Mouse (Mus musculus) heart, postnatal 0 days (tissue): ENCODE measurements at regions not wholly inside any gene's neighbourhood (a gene's known extent, or its start where the extent isn't known, plus 50 kb on each side); places are given as distances from the start of the nearest gene placed in this dataset.

ENCODE experiments used
- ATAC-seq: fragments of 200-750 bp; cut with Nextera tagmentation; 2 replicates; pipeline ENCODE4 v1.8.0; 2017; ENCODE audit warnings: low read depth, moderate number of reproducible peaks, moderate library complexity; ENCODE audit not compliant: insufficient read depth
- DNase-seq: peaks from one replicate; pipeline ENCODE4 v3.0.0-alpha.2; 2016; ENCODE audit warnings: low spot score
- H3K27ac ChIP-seq: fragments of 300-500 bp; sonication (generic); 2 replicates; pipeline ENCODE4 v1.5.1; 2014; ENCODE audit warnings: low read depth, mild to moderate bottlenecking
- H3K27me3 ChIP-seq: fragments of 300-500 bp; sonication (generic); 2 replicates; pipeline ENCODE4 v1.6.1; 2014; ENCODE audit warnings: low read length, mixed read lengths; ENCODE audit not compliant: control insufficient read depth, insufficient read depth
- H3K36me3 ChIP-seq: fragments of 300-500 bp; sonication (generic); replicated peaks from 2 replicates; pipeline ENCODE4 v1.6.1; 2014; ENCODE audit warnings: low read length, mixed read lengths; ENCODE audit not compliant: control insufficient read depth, insufficient read depth
- H3K4me1 ChIP-seq: fragments of 300-500 bp; sonication (generic); 2 replicates; pipeline ENCODE4 v1.6.1; 2014; ENCODE audit warnings: antibody characterized with exemption; ENCODE audit not compliant: control insufficient read depth, insufficient read depth
- H3K4me2 ChIP-seq: fragments of 300-500 bp; sonication (generic); 2 replicates; pipeline ENCODE4 v1.6.1; 2014; ENCODE audit warnings: low read depth, mild to moderate bottlenecking, low read length, moderate library complexity
- H3K4me3 ChIP-seq: fragments of 300-500 bp; sonication (generic); 2 replicates; pipeline ENCODE4 v1.5.1; 2014; ENCODE audit warnings: low read depth, low read length
- H3K9ac ChIP-seq: fragments of 300-500 bp; sonication (generic); replicated peaks from 2 replicates; pipeline ENCODE4 v1.6.1; 2014; ENCODE audit warnings: low read depth, low read length, mixed read lengths
- H3K9me3 ChIP-seq: fragments of 300-500 bp; sonication (generic); replicated peaks from 2 replicates; pipeline ENCODE4 v1.6.1; 2016; ENCODE audit warnings: low read length; ENCODE audit not compliant: control insufficient read depth
- CTCF ChIP-seq: IDR thresholded peaks from 2 replicates; pipeline ENCODE4 v1.5.1; 2016; ENCODE audit warnings: antibody characterized with exemption, control low read depth, low read depth
- EP300 ChIP-seq: IDR thresholded peaks from 2 replicates; pipeline ENCODE4 v1.6.1; 2016; ENCODE audit warnings: antibody characterized with exemption, low read depth
- WGBS: fragments of 180-500 bp; shearing (Covaris S2); extraction: QIAGEN DNeasy Blood & Tissue Kit; methylation state at CpG from one replicate; pipeline ENCODE4 v1.1.7; 2014; 5-methylcytosine and 5-hydroxymethylcytosine counted together

DNA sequence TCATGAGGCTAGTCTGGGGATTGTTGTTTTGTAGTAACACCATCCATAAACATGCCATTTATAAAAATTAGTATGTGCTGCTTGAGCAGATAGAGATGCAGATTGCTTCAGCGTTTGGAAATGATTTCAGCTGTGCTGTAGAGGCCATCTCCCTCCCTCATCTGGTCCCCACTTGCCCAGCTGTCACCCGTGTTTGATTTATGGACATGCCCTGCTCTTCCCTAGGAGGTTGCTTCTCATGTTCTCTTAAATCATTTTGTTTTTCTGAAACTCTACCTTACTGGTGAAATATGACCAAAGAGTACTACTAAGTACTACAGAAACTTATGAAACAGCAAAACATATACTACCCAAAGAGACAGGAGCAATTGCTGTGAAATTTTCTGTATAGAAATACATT, 284.7 kb upstream of the N6amt1 start:
- Histone ChIP-seq H3K9me3 (no peaks in the 10 kb centered on the region), H3K36me3 (no peaks in the 10 kb centered on the region), H3K4me2 (no peak overlapping the region), H3K9ac (no peak overlapping the region), H3K27ac (no peak overlapping the region), H3K4me1 (no peaks in the 10 kb centered on the region), H3K4me3 (no peak overlapping the region), H3K27me3 (no peaks in the 10 kb centered on the region)
- TF ChIP-seq CTCF (no peak), EP300 (no peak)
- DNase-seq: no peak
- 61% methylated on average over 2 of the region's 2 CpGs for WGBS
- ATAC-seq: no peak

DNA sequence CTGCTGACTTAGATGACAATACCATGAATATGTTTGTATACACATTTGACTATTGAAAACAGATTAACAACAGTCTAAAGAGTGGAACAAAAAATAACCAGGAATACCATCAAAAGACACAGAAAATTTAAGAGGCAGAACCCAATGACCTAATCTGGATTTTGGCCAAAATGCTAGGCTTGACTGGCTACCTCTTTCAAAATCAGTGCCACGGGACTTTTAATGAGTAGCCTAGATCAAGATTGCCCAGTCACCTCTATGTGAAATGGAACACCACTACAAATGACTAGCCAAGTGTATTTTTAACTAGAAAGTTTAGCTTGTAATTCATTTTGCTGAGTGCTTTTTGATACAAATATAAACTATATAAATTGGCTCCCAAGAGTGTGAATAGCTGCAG, 286.0 kb upstream of the N6amt1 start:
- TF ChIP-seq CTCF (no peak), EP300 (no peak)
- Histone ChIP-seq H3K9me3 (no peaks in the 10 kb centered on the region), H3K4me1 (no peaks in the 10 kb centered on the region), H3K27ac (no peak overlapping the region), H3K27me3 (no peaks in the 10 kb centered on the region), H3K9ac (no peak overlapping the region), H3K4me3 (no peak overlapping the region), H3K4me2 (no peak overlapping the region), H3K36me3 (no peaks in the 10 kb centered on the region)
- WGBS: 64% methylated on average over 1 of the region's 1 CpGs
- DNase-seq (no peak), ATAC-seq (no peak)

DNA sequence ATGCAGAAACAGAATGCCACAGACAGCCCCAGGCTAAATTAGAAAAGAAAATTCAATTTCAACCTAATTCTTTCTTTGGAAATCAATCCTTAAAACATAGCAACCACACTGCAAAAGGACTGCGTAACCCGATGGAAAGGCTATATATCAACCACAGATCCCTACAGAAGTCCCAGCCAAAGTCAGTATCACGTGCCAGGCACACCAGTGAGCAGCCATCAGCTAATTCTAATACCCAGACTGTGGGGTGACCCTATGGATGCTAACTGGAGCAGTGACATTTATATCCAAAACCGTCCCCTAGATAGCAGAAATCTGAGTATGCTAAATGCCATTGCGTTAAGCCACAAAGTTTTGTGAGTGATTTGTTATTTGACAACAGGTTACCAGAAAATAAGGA, 286.5 kb upstream of the N6amt1 start:
- Histone ChIP-seq H3K36me3 (no peaks in the 10 kb centered on the region), H3K9me3 (no peaks in the 10 kb centered on the region), H3K9ac (no peak overlapping the region), H3K4me2 (no peak overlapping the region), H3K27ac (no peak overlapping the region), H3K27me3 (no peaks in the 10 kb centered on the region), H3K4me1 (no peaks in the 10 kb centered on the region), H3K4me3 (no peak overlapping the region)
- no peak for DNase-seq
- TF ChIP-seq CTCF: no peak
- no peak for TF ChIP-seq EP300
- WGBS: 86% methylated on average over 5 of the region's 5 CpGs
- no peak for ATAC-seq

DNA sequence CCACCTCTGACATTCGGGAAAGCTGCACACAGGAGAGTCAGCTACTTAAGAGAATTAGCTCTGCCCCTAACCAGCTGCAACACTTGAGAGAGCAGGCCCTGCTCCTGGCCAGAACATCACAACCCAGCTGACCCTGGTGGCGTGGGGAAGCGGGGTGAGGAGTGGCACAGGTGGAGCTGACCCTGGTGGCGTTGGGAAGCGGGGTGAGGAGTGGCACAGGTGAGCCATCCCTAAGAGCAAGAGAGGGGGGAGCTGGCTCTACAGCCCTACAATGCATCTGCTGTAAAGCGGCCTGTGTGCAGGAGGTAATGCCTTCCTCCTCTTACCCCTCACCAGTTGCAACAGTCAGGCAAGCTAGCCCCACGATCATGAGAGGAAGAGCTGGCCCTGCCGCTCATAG, 293.5 kb upstream of the N6amt1 start:
- DNase-seq: no peak
- Histone ChIP-seq H3K9me3 (no peaks in the 10 kb centered on the region), H3K27ac (no peak overlapping the region), H3K36me3 (no peaks in the 10 kb centered on the region), H3K9ac (no peak overlapping the region), H3K4me3 (no peak overlapping the region), H3K27me3 (no peaks in the 10 kb centered on the region), H3K4me1 (no peaks in the 10 kb centered on the region), H3K4me2 (no peak overlapping the region)
- no peak for ATAC-seq
- no peak for TF ChIP-seq CTCF
- TF ChIP-seq EP300: no peak
- 85% methylated on average over 8 of the region's 8 CpGs for WGBS

DNA sequence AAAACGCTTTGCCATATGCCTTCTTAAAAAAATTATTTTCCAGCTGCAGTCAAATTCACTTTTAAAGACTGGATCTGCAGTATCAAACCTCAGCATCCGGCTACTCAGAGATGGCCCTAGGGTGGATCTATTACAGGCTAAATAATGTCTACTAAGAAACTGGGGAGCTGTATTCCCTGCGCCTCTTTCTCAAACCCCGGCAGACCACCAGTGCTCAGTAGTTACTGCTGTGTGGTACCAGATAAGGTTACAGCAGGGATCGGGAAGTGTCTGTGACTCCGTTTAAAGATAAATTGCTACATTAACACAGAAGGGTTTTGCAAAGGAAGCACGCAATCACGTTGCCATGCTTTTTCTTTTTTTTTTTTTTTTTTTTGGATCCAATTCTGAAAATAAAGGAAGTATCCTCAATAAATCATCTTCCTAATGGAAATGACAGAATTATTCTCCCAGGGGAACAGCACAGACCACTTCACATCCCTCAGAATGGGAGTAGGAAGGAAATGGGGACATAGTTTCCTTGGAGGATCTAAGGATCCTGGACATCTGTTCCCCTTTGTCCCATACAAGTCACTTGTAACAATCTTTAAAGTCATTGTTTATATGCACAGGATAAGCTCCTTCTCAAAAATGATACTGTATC, 304.1 kb upstream of the N6amt1 start:
- H3K4me2 ChIP-seq: peak overlapping the region; percentile 15; the same call in 1 of the 2 replicates
- no peaks in the 10 kb centered on the region for H3K4me1 ChIP-seq
- no peak overlapping the region for H3K4me3 ChIP-seq
- DNase-seq: peak; percentile 26
- H3K27ac ChIP-seq: 0 out of 2 replicates have a peak overlapping the region, but pooled peaks have one; percentile 19
- ATAC-seq: peak; percentile 44; the same call in 1 of the 2 replicates
- 49% methylated on average over 8 of the region's 8 CpGs for WGBS
- H3K9me3 ChIP-seq: no peaks in the 10 kb centered on the region
- no peaks in the 10 kb centered on the region for H3K27me3 ChIP-seq
- no peak for TF ChIP-seq CTCF
- peak; percentile 75; the same call in 1 of the 2 replicates for TF ChIP-seq EP300
- H3K36me3 ChIP-seq: no peaks in the 10 kb centered on the region
- H3K9ac ChIP-seq: no peak overlapping the region
